Mouse (Mus musculus) limb, embryonic 15.5 days (tissue): ENCODE measurements around the gene Phospho1. TPM values are rescaled to one million over a fixed set of nuclear protein-coding genes. Genes with fewer than 3 reads are reported as not detected.

Experiments
- ATAC-seq: fragments of 200-750 bp; cut with Nextera tagmentation; 2 replicates; pipeline ENCODE4 v1.8.0; 2017; ENCODE audit warnings: low read depth, moderate TSS enrichment; ENCODE audit not compliant: insufficient number of reproducible peaks, low FRiP score, low TSS enrichment
- H3K27ac ChIP-seq: fragments of 300-500 bp; sonication (generic); 2 replicates; pipeline ENCODE4 v1.5.1; 2015; ENCODE audit warnings: moderate library complexity, mild to moderate bottlenecking, inconsistent platforms
- H3K27me3 ChIP-seq: fragments of 300-500 bp; sonication (generic); 2 replicates; pipeline ENCODE4 v1.6.1; 2015; ENCODE audit warnings: inconsistent platforms
- H3K36me3 ChIP-seq: fragments of 300-500 bp; sonication (generic); 2 replicates; pipeline ENCODE4 v1.6.1; 2015; ENCODE audit warnings: inconsistent platforms
- H3K4me1 ChIP-seq: fragments of 300-500 bp; sonication (generic); 2 replicates; pipeline ENCODE4 v1.6.1; 2015; ENCODE audit warnings: inconsistent platforms
- H3K4me2 ChIP-seq: fragments of 300-500 bp; sonication (generic); 2 replicates; pipeline ENCODE4 v1.6.1; 2015; ENCODE audit warnings: mild to moderate bottlenecking, inconsistent platforms
- H3K4me3 ChIP-seq: fragments of 300-500 bp; sonication (generic); 2 replicates; pipeline ENCODE4 v1.5.1; 2015; ENCODE audit warnings: mild to moderate bottlenecking, inconsistent platforms
- H3K9ac ChIP-seq: fragments of 300-500 bp; sonication (generic); 2 replicates; pipeline ENCODE4 v1.6.1; 2015; ENCODE audit warnings: inconsistent platforms
- H3K9me3 ChIP-seq: fragments of 300-500 bp; sonication (generic); 2 replicates; pipeline ENCODE4 v1.6.1; 2016; ENCODE audit warnings: inconsistent platforms
- WGBS: fragments of 180-500 bp; shearing (Covaris S2); methylation state at CpG from one replicate; pipeline ENCODE4 v1.1.7; 2015; 5-methylcytosine and 5-hydroxymethylcytosine counted together
- polyA plus RNA-seq: library from polyadenylated mRNA; unstranded; fragments of >200 nt; fragmentation: Nextera tagmentation; extraction: Ambion mirVana; gene quantifications from 2 replicates; pipeline ENCODE4 v1.2.1, GENCODE M21; 2015

The Phospho1 gene
- polyA plus RNA-seq, 1 experiment from 2014 or later, result 2.8 TPM

DNA sequence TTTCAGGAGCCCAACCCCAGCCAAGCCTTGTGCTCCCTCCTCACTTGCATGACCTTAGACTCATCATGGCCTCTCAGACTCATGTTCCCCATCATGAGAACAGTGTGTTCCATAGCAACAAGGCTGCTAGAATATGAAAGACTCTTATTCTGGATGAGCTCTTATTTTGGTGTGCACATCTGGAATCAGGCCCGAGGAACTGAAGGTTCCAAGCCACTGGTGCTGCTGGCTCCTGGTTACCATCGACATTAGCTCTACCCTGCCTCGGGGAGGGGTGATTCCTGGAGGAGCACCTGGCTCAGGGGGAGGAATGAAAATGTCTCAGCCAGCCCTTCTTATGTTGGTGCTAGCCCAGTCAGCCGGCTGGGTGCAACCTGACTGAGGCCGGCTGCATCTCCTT is 9.4 kb upstream of the Phospho1 start:
- no peaks in the 10 kb centered on the region for H3K27me3 ChIP-seq
- 54% methylated on average over 5 of the region's 5 CpGs for whole genome bisulfite sequencing
- no peak overlapping the region for H3K27ac ChIP-seq
- H3K4me1 ChIP-seq, result no peaks in the 10 kb centered on the region
- no peak for ATAC-seq
- H3K9me3 ChIP-seq, result no peaks in the 10 kb centered on the region
- H3K36me3 ChIP-seq, result no peaks in the 10 kb centered on the region
- H3K4me3 ChIP-seq, result no peak overlapping the region
- H3K9ac ChIP-seq, result no peak overlapping the region
- H3K4me2 ChIP-seq, result no peak overlapping the region

- no peak overlapping the region for H3K9ac ChIP-seq
- no peak overlapping the region for H3K4me2 ChIP-seq
- ATAC-seq, result no peak
- H3K27ac ChIP-seq, result no peak overlapping the region
- H3K4me3 ChIP-seq, result no peak overlapping the region
- H3K27me3 ChIP-seq, result no peaks in the 10 kb centered on the region
- 71% methylated on average over 9 of the region's 9 CpGs for WGBS
- no peaks in the 10 kb centered on the region for H3K9me3 ChIP-seq
- H3K4me1 ChIP-seq, result no peaks in the 10 kb centered on the region
- no peaks in the 10 kb centered on the region for H3K36me3 ChIP-seq
These were observed 8.9 kb upstream of the Phospho1 start for GRCm38 (mm10) chr11:95815412-95815811.

GRCm38 (mm10) chr11:95819138-95819537 is 5.2 kb upstream of the Phospho1 start:
- no peak overlapping the region for H3K4me3 ChIP-seq
- H3K9me3 ChIP-seq, result no peaks in the 10 kb centered on the region
- no peak overlapping the region for H3K4me2 ChIP-seq
- no peaks in the 10 kb centered on the region for H3K4me1 ChIP-seq
- no peak overlapping the region for H3K9ac ChIP-seq
- H3K27ac ChIP-seq, result no peak overlapping the region
- WGBS, result 64% methylated on average over 8 of the region's 8 CpGs
- H3K27me3 ChIP-seq, result peaks cover 5% of the 10 kb centered on the region; the same call in 1 of the 2 replicates
- H3K36me3 ChIP-seq, result no peaks in the 10 kb centered on the region
- no peak for ATAC-seq

- H3K36me3 ChIP-seq, result no peaks in the 10 kb centered on the region
- H3K9me3 ChIP-seq, result no peaks in the 10 kb centered on the region
- H3K27me3 ChIP-seq, result peaks cover 21% of the 10 kb centered on the region
- no peak for ATAC-seq
- no peak overlapping the region for H3K9ac ChIP-seq
- no peak overlapping the region for H3K27ac ChIP-seq
- no peak overlapping the region for H3K4me3 ChIP-seq
- 84% methylated on average over 3 of the region's 3 CpGs for WGBS
- peaks cover 10% of the 10 kb centered on the region for H3K4me1 ChIP-seq
- H3K4me2 ChIP-seq, result no peak overlapping the region
These were observed 2.8 kb upstream of the Phospho1 start for GRCm38 (mm10) chr11:95821511-95821910.

- no peak for ATAC-seq
- Histone ChIP-seq H3K36me3 (no peaks in the 10 kb centered on the region), H3K4me2 (no peak overlapping the region), H3K9ac (no peak overlapping the region), H3K27me3 (peaks cover 30% of the 10 kb centered on the region), H3K4me3 (no peak overlapping the region), H3K4me1 (peaks cover 10% of the 10 kb centered on the region), H3K27ac (no peak overlapping the region), H3K9me3 (no peaks in the 10 kb centered on the region)
- 94% methylated on average over 4 of the region's 4 CpGs for WGBS
These were observed 1.9 kb upstream of the Phospho1 start for GRCm38 (mm10) chr11:95822437-95822836.

- H3K4me3 ChIP-seq, result peak overlapping the region; percentile 64
- H3K27me3 ChIP-seq, result peaks cover 54% of the 10 kb centered on the region
- H3K9me3 ChIP-seq, result no peaks in the 10 kb centered on the region
- H3K36me3 ChIP-seq, result no peaks in the 10 kb centered on the region
- H3K4me1 ChIP-seq, result peaks cover 12% of the 10 kb centered on the region
- WGBS, result under 1% methylated on average over 11 of the region's 11 CpGs
- H3K4me2 ChIP-seq, result peak overlapping the region; percentile 97
- peak overlapping the region; percentile 63 for H3K9ac ChIP-seq
- no peak for ATAC-seq
- H3K27ac ChIP-seq, result no peak overlapping the region
These were observed 561 bp downstream of the Phospho1 start for GRCm38 (mm10) chr11:95824877-95825243.

DNA sequence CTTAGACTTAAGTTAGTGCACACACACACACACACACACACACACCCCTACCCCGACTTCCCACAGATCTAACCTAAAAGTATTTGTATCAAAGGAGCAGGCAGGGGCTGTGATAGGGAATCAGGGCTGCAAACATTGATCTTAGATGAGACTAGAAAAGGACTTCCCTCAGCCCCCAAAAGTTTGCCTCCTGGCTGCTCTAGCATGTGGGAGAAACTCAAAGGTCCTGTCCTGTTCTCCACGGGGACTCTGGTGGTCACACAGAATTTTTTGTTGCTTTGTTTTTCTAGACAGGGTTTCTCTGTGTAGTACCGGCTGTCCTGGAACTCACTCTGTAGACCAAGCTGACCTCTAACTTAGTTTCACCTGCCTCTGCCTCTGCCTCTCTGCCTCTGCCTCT is 1.3 kb downstream of the Phospho1 start:
- H3K9me3 ChIP-seq, result no peaks in the 10 kb centered on the region
- H3K27ac ChIP-seq, result no peak overlapping the region
- peaks cover 19% of the 10 kb centered on the region for H3K4me1 ChIP-seq
- no peak for ATAC-seq
- no peak overlapping the region for H3K4me2 ChIP-seq
- WGBS, result 48% methylated on average over 3 of the region's 3 CpGs
- H3K27me3 ChIP-seq, result peaks cover 62% of the 10 kb centered on the region
- no peak overlapping the region for H3K4me3 ChIP-seq
- no peak overlapping the region for H3K9ac ChIP-seq
- no peaks in the 10 kb centered on the region for H3K36me3 ChIP-seq

DNA sequence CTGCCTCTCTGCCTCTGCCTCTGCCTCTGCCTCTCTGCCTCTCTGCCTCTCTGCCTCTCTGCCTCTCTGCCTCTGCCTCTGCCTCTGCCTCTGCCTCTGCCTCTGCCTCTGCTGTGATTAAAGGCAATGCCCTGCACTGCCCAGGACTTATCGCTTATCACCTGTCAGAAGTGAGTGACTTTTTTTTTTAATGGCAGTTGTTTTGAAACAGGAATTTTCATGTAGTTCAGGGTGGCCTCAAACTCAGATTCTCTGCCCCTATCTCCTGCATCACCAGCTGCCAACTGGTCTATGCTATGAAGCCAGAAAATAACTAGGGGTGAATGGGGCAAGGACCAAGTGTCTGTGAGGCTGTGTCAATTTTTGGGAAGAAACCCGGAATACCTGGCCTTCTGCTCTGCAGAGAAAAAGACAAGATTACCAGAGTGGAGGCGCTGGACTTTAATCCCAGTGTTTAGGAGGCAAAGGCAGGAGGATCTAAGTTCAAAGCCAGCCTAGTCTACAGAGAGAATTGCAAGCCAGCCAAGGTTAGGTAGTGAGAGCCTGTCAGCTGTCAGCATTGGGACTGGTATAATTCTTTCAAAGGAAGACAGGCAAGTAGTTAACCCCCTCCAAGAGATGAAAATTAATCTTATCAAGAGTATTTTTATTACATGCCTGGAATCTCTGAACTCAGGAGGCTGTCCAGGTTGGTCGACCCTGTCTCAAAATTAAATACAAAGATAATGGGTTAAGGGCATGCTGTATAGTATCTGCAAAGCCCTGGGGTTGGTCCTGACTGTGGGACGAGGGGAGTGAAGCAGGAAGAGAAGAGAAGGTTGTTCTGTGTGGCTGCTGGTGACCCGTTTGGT is 2.2 kb downstream of the Phospho1 start:
- no peaks in the 10 kb centered on the region for H3K36me3 ChIP-seq
- H3K9ac ChIP-seq, result no peak overlapping the region
- no peak overlapping the region for H3K27ac ChIP-seq
- H3K4me1 ChIP-seq, result peaks cover 29% of the 10 kb centered on the region
- H3K4me2 ChIP-seq, result no peak overlapping the region
- WGBS, result 55% methylated on average over 6 of the region's 6 CpGs
- no peak overlapping the region for H3K4me3 ChIP-seq
- no peaks in the 10 kb centered on the region for H3K9me3 ChIP-seq
- peaks cover 71% of the 10 kb centered on the region for H3K27me3 ChIP-seq
- ATAC-seq, result no peak

- no peaks in the 10 kb centered on the region for H3K9me3 ChIP-seq
- ATAC-seq, result no peak
- no peak overlapping the region for H3K4me3 ChIP-seq
- H3K27ac ChIP-seq, result no peak overlapping the region
- no peak overlapping the region for H3K9ac ChIP-seq
- WGBS, result 24% methylated on average over 3 of the region's 3 CpGs
- peaks cover 76% of the 10 kb centered on the region for H3K27me3 ChIP-seq
- H3K4me2 ChIP-seq, result no peak overlapping the region
- peaks cover 29% of the 10 kb centered on the region for H3K4me1 ChIP-seq
- H3K36me3 ChIP-seq, result no peaks in the 10 kb centered on the region
These were observed 2.8 kb downstream of the Phospho1 start for GRCm38 (mm10) chr11:95827168-95827447.

DNA sequence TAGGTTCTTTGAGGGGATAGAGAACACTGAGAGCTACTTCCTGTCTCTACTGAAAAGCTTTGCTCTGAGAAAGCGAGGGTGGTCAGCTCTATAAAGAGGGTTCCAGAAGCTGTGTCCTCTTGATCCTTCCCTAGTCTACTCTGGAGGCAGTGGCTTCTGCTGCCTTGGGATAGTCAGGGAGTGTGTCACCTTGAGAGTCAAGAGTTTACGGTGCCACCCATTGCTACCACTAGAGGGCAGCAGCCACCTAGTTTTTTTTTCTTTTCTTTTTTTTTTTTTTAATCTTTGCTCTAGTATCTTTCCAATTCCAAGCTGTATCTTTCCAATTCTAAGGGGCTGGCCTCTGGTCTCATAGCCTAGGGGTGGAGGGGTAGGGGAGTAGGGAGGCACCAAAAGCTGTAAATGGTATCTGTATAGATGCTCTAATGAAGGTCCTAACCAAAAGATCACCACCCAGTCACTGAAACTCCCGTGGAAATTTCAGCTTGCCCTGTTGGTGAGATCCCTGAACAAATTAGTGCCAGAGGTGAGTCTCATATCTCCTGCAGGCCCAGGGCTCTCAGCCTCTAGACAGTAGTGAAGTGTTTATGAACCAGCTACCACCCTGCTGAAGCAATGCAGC is 3.3 kb downstream of the Phospho1 start:
- Histone ChIP-seq H3K4me3 (no peak overlapping the region), H3K4me2 (no peak overlapping the region), H3K9me3 (no peaks in the 10 kb centered on the region), H3K27me3 (peaks cover 77% of the 10 kb centered on the region), H3K4me1 (peaks cover 29% of the 10 kb centered on the region), H3K27ac (no peak overlapping the region), H3K9ac (no peak overlapping the region), H3K36me3 (no peaks in the 10 kb centered on the region)
- WGBS, result 15% methylated on average over 3 of the region's 3 CpGs
- ATAC-seq, result no peak

DNA sequence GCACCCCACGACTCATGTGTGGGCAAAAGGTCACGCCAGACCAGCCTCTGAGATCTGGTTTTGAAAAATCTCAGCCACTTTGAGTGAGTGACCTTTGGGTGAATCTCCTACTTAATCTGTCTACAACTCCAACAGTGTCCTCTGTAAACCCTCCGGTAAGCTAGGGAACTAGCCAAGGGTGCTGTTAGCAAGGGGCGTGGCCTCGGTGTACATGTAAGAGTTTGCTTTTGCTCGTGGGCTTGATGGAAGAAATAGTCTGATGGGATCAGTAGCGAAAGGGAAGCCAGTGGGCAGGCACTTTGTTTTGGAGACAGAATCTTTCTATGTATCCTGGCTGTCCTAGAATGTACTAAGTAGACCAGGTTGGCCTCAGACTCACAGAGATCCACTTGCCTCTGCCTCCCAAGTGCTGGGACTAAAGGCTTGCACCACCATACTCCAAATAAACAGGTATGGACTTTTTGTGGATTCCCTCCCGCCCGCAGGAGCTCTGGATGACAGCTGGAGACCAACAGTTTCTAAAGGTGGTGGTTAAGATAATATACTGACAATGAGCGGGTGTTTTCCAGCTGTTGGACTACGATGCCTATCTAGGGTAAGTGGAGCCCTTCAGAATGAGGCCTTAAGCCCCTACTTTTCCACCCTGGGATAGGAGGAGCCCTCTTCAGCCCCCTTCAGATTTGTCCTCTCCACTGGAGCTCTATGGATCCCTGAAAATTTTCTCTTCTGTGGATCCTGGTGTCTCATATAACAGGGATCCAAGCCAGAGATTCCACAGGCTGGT is 4.1 kb downstream of the Phospho1 start:
- H3K4me3 ChIP-seq, result no peak overlapping the region
- no peak overlapping the region for H3K9ac ChIP-seq
- no peak overlapping the region for H3K27ac ChIP-seq
- no peaks in the 10 kb centered on the region for H3K36me3 ChIP-seq
- ATAC-seq, result no peak
- peaks cover 83% of the 10 kb centered on the region for H3K27me3 ChIP-seq
- peaks cover 35% of the 10 kb centered on the region for H3K4me1 ChIP-seq
- no peak overlapping the region for H3K4me2 ChIP-seq
- H3K9me3 ChIP-seq, result no peaks in the 10 kb centered on the region
- WGBS, result 74% methylated on average over 11 of the region's 11 CpGs

DNA sequence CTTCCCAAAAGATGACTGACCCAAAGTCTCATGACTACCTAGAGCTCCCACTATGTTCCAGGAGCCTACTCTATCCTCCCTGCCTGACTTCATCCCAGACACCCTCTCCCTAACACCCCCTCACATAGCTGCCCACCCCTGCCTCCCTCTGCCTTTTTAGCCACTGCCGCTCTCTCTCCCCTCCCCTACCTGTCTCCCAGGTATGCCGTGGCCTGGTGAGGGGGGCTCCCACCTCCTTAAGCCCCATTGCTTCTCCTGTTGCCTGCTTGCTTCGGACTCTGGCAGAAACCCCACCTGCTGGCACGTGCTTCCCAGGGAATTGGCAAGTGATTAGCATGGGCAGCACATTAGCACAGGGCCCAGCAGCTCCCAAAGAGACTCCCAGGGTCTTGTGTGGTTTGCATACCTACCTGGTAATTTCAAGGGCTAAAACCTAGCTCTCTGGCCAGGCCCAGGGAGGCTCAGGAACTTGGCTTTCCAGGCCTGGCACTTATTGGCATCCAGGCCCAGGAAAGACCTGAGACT is 5.3 kb downstream of the Phospho1 start:
- Histone ChIP-seq H3K4me2 (no peak overlapping the region), H3K9ac (no peak overlapping the region), H3K36me3 (no peaks in the 10 kb centered on the region), H3K9me3 (no peaks in the 10 kb centered on the region), H3K27me3 (peaks cover 94% of the 10 kb centered on the region), H3K4me3 (no peak overlapping the region), H3K4me1 (peaks cover 44% of the 10 kb centered on the region), H3K27ac (no peak overlapping the region)
- WGBS, result 42% methylated on average over 4 of the region's 4 CpGs
- ATAC-seq, result no peak
